Mouse (Mus musculus) testis, postnatal 14 days (tissue): Measurements from ENCODE around the gene Tnfaip2.

ENCODE experiments used
- DNase-seq: peaks from one replicate; pipeline ENCODE4 v3.0.0; 2021; ENCODE audit warnings: low spot score

The Tnfaip2 gene

GRCm38 (mm10) chr12:111478924-111479323 is 36.7 kb downstream of the Tnfaip2 start:
- DNase-seq, result no peak

GRCm38 (mm10) chr12:111479917-111480316 is 37.6 kb downstream of the Tnfaip2 start:
- DNase-seq, result no peak

- no peak for DNase-seq
These were observed 42.9 kb downstream of the Tnfaip2 start for GRCm38 (mm10) chr12:111485046-111485651.

- no peak for DNase-seq
These were observed 43.5 kb downstream of the Tnfaip2 start, which contains the start of gene Gm266 for GRCm38 (mm10) chr12:111485652-111486306. Gene Gm266 (minus strand): TSS chr12:111485823.

GRCm38 (mm10) chr12:111486455-111486854 is 44.2 kb downstream of the Tnfaip2 start:
- no peak for DNase-seq

- peak; percentile 50 for DNase-seq
These were observed 47.1 kb downstream of the Tnfaip2 start for GRCm38 (mm10) chr12:111489261-111489865.

GRCm38 (mm10) chr12:111494931-111495330 is 52.7 kb downstream of the Tnfaip2 start:
- DNase-seq, result no peak

GRCm38 (mm10) chr12:111497076-111497475 is 54.8 kb downstream of the Tnfaip2 start:
- peak; percentile 68 for DNase-seq

- no peak for DNase-seq
These were observed 57.3 kb downstream of the Tnfaip2 start for GRCm38 (mm10) chr12:111499617-111500016.

GRCm38 (mm10) chr12:111500725-111501124 is 58.5 kb downstream of the Tnfaip2 start:
- DNase-seq, result no peak

- DNase-seq, result no peak
These were observed 60.8 kb downstream of the Tnfaip2 start for GRCm38 (mm10) chr12:111503063-111503567.

GRCm38 (mm10) chr12:111503571-111503970 is 61.3 kb downstream of the Tnfaip2 start:
- DNase-seq, result no peak
